14 mouse cellular contexts compared by ENCODE assay signal in genomic region chr15:26519220-26519631, GRCm38 (mm10).
DNase-seq lines count a peak whose midpoint lies in the region; ATAC-seq and TF ChIP-seq lines count a peak whose summit lies in the region.
"Had no signal": no experiment of that assay in that cellular context is flagged by ENCODE, and none has a peak within 500 bp of the region (broad histone marks: within the 10 kb centered on the region; RNA-seq: fewer than 3 reads in every experiment).

No protein-coding gene starts in this region.

- WGBS in forebrain, embryonic 11.5 days: 60% methylated on average over 6 of the region's 6 CpGs
- 80% methylated on average over 6 of the region's 6 CpGs for WGBS in forebrain, embryonic 10.5 days
- 58% methylated on average over 6 of the region's 6 CpGs for WGBS in lung, embryonic 16.5 days
- WGBS in lung, adult 2 months: 71% methylated on average over 6 of the region's 6 CpGs
- 27% methylated on average over 6 of the region's 6 CpGs for WGBS in forebrain, postnatal 0 days
- 56% methylated on average over 6 of the region's 6 CpGs for WGBS in stomach, embryonic 14.5 days

- no peaks in the 10 kb centered on the region for H3K4me1 ChIP-seq in forebrain, embryonic 11.5 days (replicated peaks; ENCODE audit: control insufficient read depth, insufficient read depth, low read length)
- no peaks in the 10 kb centered on the region for H3K4me1 ChIP-seq in forebrain, embryonic 10.5 days
- H3K4me1 ChIP-seq in lung, embryonic 16.5 days (replicated peaks; ENCODE audit: control insufficient read depth, insufficient read depth, low read length): no peaks in the 10 kb centered on the region
- no peaks in the 10 kb centered on the region for H3K4me1 ChIP-seq in lung, adult 2 months (ENCODE audit: control insufficient read depth, insufficient read depth, low read length)
- no peaks in the 10 kb centered on the region for H3K4me1 ChIP-seq in forebrain, postnatal 0 days (ENCODE audit: insufficient read depth)
- no peaks in the 10 kb centered on the region for H3K4me1 ChIP-seq in stomach, embryonic 14.5 days (ENCODE audit: control insufficient read depth, insufficient read depth, low read length)
- H3K4me1 ChIP-seq: megakaryocyte, embryonic 14.5 days had no signal

- H3K9ac ChIP-seq in forebrain, embryonic 11.5 days (ENCODE audit: low read length): no peak overlapping the region
- H3K9ac ChIP-seq in lung, embryonic 16.5 days (ENCODE audit: low read length): no peak overlapping the region
- no peak overlapping the region for H3K9ac ChIP-seq in forebrain, postnatal 0 days
- no peak overlapping the region for H3K9ac ChIP-seq in stomach, embryonic 14.5 days (replicated peaks; ENCODE audit: low read depth, low read length)

- H3K27ac ChIP-seq in forebrain, embryonic 11.5 days (ENCODE audit: low read depth, low read length): no peak overlapping the region
- no peak overlapping the region for H3K27ac ChIP-seq in forebrain, embryonic 10.5 days
- no peak overlapping the region for H3K27ac ChIP-seq in lung, embryonic 16.5 days (ENCODE audit: low read length)
- H3K27ac ChIP-seq in forebrain, postnatal 0 days (ENCODE audit: low read depth, low read length): no peak overlapping the region
- H3K27ac ChIP-seq in stomach, embryonic 14.5 days (ENCODE audit: low read length): 0 out of 2 replicates have a peak overlapping the region, but pooled peaks have one; percentile 15
- no peak overlapping the region for H3K27ac ChIP-seq in gastrocnemius, adult 2 months

- H3K4me2 ChIP-seq in forebrain, embryonic 11.5 days (ENCODE audit: low read depth, low read length, severe bottlenecking): no peak overlapping the region
- H3K4me2 ChIP-seq in lung, embryonic 16.5 days (ENCODE audit: low read depth, low read length): no peak overlapping the region
- H3K4me2 ChIP-seq in forebrain, postnatal 0 days (ENCODE audit: low read depth): no peak overlapping the region
- no peak overlapping the region for H3K4me2 ChIP-seq in stomach, embryonic 14.5 days (replicated peaks; ENCODE audit: low read depth, low read length)

- H3K27me3 ChIP-seq in forebrain, embryonic 11.5 days (ENCODE audit: control insufficient read depth, insufficient read depth, low read length): no peaks in the 10 kb centered on the region
- no peaks in the 10 kb centered on the region for H3K27me3 ChIP-seq in forebrain, embryonic 10.5 days (ENCODE audit: poor library complexity, severe bottlenecking)
- no peaks in the 10 kb centered on the region for H3K27me3 ChIP-seq in lung, embryonic 16.5 days (ENCODE audit: control insufficient read depth, insufficient read depth, low read depth, low read length)
- no peaks in the 10 kb centered on the region for H3K27me3 ChIP-seq in forebrain, postnatal 0 days (ENCODE audit: insufficient read depth, low read length)
- H3K27me3 ChIP-seq in stomach, embryonic 14.5 days (ENCODE audit: control insufficient read depth, insufficient read depth, low read length): no peaks in the 10 kb centered on the region
- H3K27me3 ChIP-seq: megakaryocyte, embryonic 14.5 days had no signal

- TF ChIP-seq POLR2A in lung, adult 2 months (IDR thresholded peaks at IDR 0.05; ENCODE audit: borderline replicate concordance, extremely low read depth, low read depth, low read length): no peak

- TF ChIP-seq CTCF in lung, adult 2 months (IDR thresholded peaks at IDR 0.05; ENCODE audit: insufficient read depth, low read length): no peak
- no peak for TF ChIP-seq CTCF in forebrain, postnatal 0 days (IDR thresholded peaks at IDR 0.05; ENCODE audit: low read depth)
- no peak for TF ChIP-seq CTCF in gastrocnemius, adult 2 months (IDR thresholded peaks at IDR 0.05)

- no peaks in the 10 kb centered on the region for H3K36me3 ChIP-seq in forebrain, embryonic 11.5 days (ENCODE audit: control insufficient read depth, insufficient read depth, low read length)
- H3K36me3 ChIP-seq in forebrain, embryonic 10.5 days (replicated peaks): no peaks in the 10 kb centered on the region
- H3K36me3 ChIP-seq in lung, embryonic 16.5 days (ENCODE audit: control insufficient read depth, insufficient read depth, low read length): no peaks in the 10 kb centered on the region
- no peaks in the 10 kb centered on the region for H3K36me3 ChIP-seq in forebrain, postnatal 0 days (ENCODE audit: insufficient read depth)
- no peaks in the 10 kb centered on the region for H3K36me3 ChIP-seq in stomach, embryonic 14.5 days (ENCODE audit: control insufficient read depth, insufficient read depth, low read length)

- DNase-seq in forebrain, embryonic 11.5 days (ENCODE audit: low spot score): no peak
- DNase-seq in forebrain, embryonic 10.5 days (ENCODE audit: extremely low spot score, low spot score): no peak
- DNase-seq in lung, adult 2 months: no peak
- peak; percentile 24 for DNase-seq in forebrain, postnatal 0 days
- no peak for DNase-seq in gastrocnemius, adult 2 months
- no peak for DNase-seq in urinary bladder, adult 2 months (ENCODE audit: low spot score)
- DNase-seq: adrenal gland, adult 2 months; cerebellum, adult 8-10 months; kidney, postnatal 25 days; spleen, adult 18-20 months; thymus, postnatal 25 days had no signal

- intact Hi-C loops in gastrocnemius, adult 2 months (cut with DNase I): no loop called here

- no peak overlapping the region for H3K4me3 ChIP-seq in forebrain, embryonic 11.5 days (ENCODE audit: low read depth, low read length)
- no peak overlapping the region for H3K4me3 ChIP-seq in forebrain, embryonic 10.5 days
- H3K4me3 ChIP-seq in lung, embryonic 16.5 days (ENCODE audit: low read length): no peak overlapping the region
- H3K4me3 ChIP-seq in lung, adult 2 months (replicated peaks; ENCODE audit: extremely low read depth, low read depth, low read length): no peak overlapping the region
- no peak overlapping the region for H3K4me3 ChIP-seq in forebrain, postnatal 0 days (ENCODE audit: low read depth, low read length)
- no peak overlapping the region for H3K4me3 ChIP-seq in stomach, embryonic 14.5 days (ENCODE audit: low read depth, low read length)
- H3K4me3 ChIP-seq in gastrocnemius, adult 2 months: no peak overlapping the region
- H3K4me3 ChIP-seq: megakaryocyte, embryonic 14.5 days had no signal

- ATAC-seq in forebrain, embryonic 11.5 days (replicated peaks; ENCODE audit: low FRiP score): 0 out of 2 replicates have a peak, but pooled peaks have one; percentile 36
- peak; percentile 95 for ATAC-seq in lung, embryonic 16.5 days (ENCODE audit: low read depth)
- ATAC-seq in forebrain, postnatal 0 days: peak; percentile 81
- ATAC-seq in stomach, embryonic 14.5 days (ENCODE audit: insufficient number of reproducible peaks, insufficient read depth, low FRiP score, low read depth): peak; percentile 77; the same call in 1 of the 2 replicates

- H3K9me3 ChIP-seq in forebrain, embryonic 11.5 days (ENCODE audit: control insufficient read depth, low read length): no peaks in the 10 kb centered on the region
- H3K9me3 ChIP-seq in forebrain, embryonic 10.5 days: no peaks in the 10 kb centered on the region
- H3K9me3 ChIP-seq in lung, embryonic 16.5 days (ENCODE audit: control insufficient read depth, low read length): no peaks in the 10 kb centered on the region
- H3K9me3 ChIP-seq in forebrain, postnatal 0 days (ENCODE audit: low read length): no peaks in the 10 kb centered on the region
- H3K9me3 ChIP-seq in stomach, embryonic 14.5 days (ENCODE audit: control insufficient read depth, low read depth, low read length): no peaks in the 10 kb centered on the region

Comparison
In these comparisons a context has a peak if more than half of its experiments do, and no peak if none do; other contexts are left out.
1. ATAC-seq: peak in every context shown above with its lines; median percentile 95 in lung, embryonic 16.5 days; 81 in forebrain, postnatal 0 days; 77 in stomach, embryonic 14.5 days; 36 in forebrain, embryonic 11.5 days.